Mouse (Mus musculus): ENCODE data around the gene Snrnp70.
"Not testable (repeated sequence)": the region's sequence is repeated elsewhere in the genome, so short reads cannot be mapped to it uniquely, and the experiment has no call there.

Gene Snrnp70

GRCm38 (mm10) chr7:45368178-45368577 lies 27.4 kb downstream of the Snrnp70 start:
- DNase-seq (ENCODE audit: low spot score in 2 of 2), result peak in 1 of 2 experiments; percentile 30

GRCm38 (mm10) chr7:45367020-45367880 lies 28.3 kb downstream of the Snrnp70 start:
- DNase-seq (ENCODE audit: low spot score in 2 of 2), result peak; percentile 98 to 99

- no peak for DNase-seq (ENCODE audit: low spot score in 2 of 2)
Measured at GRCm38 (mm10) chr7:45366652-45367019, 28.9 kb downstream of the Snrnp70 start, which contains the start of gene Ppfia3. Gene Ppfia3, minus strand, starts transcription at chr7:45367019.

DNA sequence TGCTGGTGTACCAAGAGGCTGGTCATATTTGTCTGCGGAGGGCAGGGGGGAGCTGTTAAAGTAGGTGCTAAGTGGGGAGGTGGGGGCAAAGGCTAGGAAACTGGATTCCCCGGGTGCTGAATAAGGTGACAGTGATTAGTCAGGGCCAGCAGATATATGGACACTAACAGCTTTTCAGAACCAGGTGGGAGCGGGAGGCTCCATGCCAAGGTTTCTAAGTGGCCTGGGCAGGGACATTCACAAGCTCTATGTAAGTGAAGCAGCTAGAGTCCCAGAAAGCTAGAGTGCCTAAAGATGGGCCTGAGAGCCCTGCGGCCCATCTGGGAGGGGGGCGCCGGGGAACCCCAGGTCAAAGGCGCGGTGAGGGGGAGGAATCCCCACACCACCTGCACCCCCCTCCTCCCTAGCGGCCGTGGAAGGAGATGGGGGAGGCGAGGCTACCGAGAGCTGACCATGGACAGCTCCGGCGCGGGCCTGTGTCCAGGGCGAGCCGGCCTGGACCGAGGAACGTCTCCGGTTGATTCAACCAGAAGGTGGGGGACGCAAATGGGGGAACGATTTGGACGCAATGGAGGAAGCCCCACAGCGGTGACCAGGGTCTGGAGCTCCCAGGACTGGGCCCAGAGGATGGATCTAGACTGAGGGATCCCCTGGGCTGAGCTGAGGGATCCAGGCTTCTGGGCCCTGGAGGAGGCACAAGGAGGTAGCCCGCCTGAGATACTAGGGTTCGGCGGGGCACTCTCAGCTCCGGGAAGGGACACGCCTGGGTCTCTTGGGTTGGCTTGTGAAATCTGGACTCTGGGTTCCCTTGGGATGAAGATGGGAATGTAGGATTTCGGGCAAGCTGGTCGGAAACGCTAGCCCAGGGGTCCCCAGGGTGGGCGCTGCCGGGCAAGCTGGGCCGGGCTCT lies 29.5 kb downstream of the Snrnp70 start:
- DNase-seq (ENCODE audit: low spot score in 2 of 2), result no peak

DNA sequence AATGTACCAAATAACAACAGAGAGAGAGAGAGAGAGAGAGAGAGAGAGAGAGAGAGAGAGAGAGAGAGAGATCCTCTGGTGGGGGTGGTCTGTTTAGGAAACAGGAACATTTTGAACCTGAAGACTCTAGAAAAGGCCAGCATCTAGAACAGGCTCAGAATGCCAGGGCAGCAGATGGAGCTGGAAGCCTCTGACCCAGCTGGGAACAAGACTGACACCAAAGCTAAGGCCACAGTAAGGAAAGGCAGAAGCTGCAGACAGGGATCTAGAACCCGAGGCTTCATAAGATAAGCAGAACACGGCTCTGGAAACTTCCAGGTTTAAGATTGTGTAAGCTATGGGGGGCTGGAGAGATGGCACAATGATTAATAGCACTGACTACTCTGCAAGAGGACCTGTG lies 31.6 kb downstream of the Snrnp70 start:
- DNase-seq (ENCODE audit: low spot score in 2 of 2), result no peak

DNA sequence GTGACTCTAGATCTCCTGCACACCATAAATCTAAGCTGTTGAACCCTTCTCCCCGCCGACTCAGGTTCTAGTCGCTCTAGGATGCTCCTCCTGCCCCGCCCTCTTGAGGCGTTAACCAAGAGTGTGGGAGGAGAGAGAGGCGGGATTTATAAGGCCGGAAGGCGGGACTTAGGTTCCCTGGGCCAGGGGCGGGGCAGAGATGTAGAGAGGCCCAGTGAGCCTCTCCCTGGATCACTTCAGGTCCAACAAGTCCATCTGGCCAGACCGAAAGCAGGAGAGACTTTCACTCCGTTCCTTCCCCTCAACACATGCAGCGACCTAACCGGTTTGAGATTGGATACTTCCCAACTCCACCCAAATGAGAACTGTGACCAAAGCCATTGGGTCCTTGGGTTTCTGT lies 32.7 kb downstream of the Snrnp70 start:
- peak; percentile 41 for DNase-seq (ENCODE audit: low spot score in 2 of 2)

- DNase-seq (ENCODE audit: low spot score in 2 of 2), result peak; percentile 79 to 82
Measured at GRCm38 (mm10) chr7:45361243-45361804, 34.2 kb downstream of the Snrnp70 start.

DNA sequence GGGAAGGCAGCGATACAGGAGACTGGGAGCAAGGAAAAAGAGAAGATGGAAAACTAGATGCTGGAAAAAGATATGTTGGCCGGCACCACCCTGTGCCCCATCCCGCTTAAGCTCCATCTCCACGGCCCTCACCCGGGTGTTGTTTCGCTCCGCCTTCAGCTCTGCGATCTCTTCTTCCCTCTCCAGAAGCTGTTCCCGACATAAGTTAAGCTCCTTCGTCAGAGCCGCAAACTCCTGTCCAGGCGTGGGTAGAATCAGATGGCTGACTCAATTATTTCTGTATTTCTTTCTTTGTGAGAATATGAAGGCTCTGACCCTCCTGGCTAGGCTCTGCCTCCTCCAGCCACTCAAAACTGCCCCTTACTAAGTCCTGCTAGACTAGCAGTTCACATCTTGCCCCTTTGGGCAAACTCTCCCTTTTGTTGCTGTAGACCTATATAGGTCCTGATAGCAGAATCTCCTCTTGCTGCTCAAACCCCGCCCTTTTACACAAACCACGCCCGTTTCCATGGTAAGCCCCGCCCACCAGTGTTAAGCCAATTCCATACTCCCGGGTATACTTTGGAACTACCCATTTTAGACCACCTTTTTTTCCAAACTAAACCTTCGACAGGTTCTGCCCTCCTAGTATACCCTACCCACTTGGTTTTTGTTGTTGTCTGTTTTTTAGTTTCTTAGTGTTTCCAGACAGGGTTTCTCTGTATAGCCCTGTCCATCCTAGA lies 35.0 kb downstream of the Snrnp70 start:
- peak; percentile 34 to 48 for DNase-seq (ENCODE audit: low spot score in 2 of 2)

DNA sequence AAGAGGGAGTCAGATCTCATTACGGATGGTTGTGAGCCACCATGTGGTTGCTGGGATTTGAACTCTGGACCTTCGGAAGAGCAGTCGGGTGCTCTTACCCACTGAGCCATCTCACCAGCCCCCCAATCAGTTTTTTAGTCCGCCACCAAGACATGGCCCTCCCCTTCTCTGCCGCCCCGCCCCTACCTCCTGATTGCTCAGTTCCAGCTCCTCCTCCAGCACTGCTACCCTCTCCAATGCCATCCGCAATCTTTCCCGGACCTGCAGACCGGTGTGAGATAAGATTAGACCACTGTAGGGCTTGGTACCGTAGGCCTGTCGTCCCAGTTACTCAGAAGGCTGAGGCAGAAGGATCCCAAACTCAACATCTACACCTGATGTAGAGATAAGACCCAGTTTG lies 36.5 kb downstream of the Snrnp70 start:
- not testable (repeated sequence) for DNase-seq (ENCODE audit: low spot score in 2 of 2)

DNA sequence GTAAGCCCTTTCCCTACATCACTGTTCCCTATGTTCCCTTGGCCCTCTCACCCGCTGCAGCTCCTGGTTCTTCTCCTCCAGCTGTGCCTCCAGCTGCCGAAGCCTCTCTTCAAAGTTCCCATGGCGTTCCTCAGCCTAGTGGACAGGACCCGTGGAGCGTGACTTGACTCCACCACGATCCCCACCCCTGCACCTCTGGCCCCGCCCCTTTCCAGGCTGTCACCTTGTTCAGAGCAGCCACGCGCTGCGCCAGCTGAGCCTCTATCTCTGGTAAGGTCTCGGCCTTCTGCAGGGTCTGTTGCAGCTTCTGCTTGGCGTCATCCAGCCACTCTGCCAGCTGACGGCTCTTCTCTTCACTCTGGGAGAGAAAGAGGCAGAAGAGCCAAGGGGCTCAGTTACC lies 39.5 kb downstream of the Snrnp70 start:
- DNase-seq (ENCODE audit: low spot score in 2 of 2), result no peak

DNA sequence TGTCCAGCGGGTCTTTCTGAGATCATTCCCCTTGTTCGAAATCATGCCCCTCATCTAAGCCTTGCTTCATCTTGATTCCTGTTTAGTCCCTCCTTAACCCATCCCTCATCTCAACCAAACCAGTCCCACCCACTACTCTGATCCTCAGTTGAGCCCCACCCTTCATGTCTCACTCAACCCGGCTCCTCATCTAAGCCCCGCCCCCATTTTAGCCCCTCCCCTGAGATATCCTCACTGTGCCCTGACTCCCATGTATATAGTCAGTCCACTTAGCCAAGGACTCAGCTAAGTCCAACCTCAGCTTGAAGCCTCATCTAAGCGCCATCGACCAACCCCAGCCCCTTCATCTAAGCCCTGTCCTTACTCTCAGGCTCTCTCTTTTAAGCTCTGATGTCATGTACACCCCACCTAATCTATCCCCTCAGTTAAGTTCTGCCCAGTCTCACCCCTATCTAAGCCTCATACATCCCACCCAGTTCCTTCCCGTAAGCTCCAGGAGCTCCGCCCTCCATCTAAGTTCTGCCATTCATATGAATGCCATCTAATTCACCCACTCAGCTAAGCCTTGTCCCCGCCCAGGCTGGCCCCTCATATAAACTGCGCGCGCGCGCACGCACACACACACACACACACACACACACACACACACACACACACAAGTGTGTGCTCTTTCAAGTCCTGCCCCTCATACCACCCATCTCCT lies 40.1 kb downstream of the Snrnp70 start:
- no peak for DNase-seq (ENCODE audit: low spot score in 2 of 2)

- no peak for DNase-seq (ENCODE audit: low spot score in 2 of 2)
Measured at GRCm38 (mm10) chr7:45353041-45353440, 42.5 kb downstream of the Snrnp70 start.

DNA sequence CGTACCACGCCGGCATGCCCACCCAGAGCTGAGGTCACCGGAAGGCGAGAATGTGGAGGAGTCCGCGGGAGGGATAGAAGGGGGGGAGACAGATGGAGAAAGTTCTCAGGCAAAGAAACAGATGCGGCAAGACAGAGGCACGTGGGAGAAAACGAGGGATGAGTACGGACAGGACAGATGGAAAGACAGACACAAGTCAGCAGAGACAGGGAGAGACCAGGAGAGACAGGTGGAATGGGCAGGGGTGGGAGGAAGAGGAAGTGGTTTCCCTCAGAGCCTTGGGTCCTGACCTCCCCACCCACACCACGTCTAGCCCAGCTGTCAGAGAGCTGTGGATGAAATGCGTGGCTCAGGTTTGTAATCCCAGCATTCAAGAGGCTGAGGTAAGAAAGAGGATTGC lies 48.6 kb downstream of the Snrnp70 start:
- peak in 1 of 2 experiments; percentile 35 for DNase-seq (ENCODE audit: low spot score in 2 of 2)

GRCm38 (mm10) chr7:45343543-45343942 lies 52.0 kb downstream of the Snrnp70 start:
- no peak for DNase-seq (ENCODE audit: low spot score in 2 of 2)

- DNase-seq (ENCODE audit: low spot score in 2 of 2), result no peak
Measured at GRCm38 (mm10) chr7:45342081-45342480, 53.5 kb downstream of the Snrnp70 start.

DNA sequence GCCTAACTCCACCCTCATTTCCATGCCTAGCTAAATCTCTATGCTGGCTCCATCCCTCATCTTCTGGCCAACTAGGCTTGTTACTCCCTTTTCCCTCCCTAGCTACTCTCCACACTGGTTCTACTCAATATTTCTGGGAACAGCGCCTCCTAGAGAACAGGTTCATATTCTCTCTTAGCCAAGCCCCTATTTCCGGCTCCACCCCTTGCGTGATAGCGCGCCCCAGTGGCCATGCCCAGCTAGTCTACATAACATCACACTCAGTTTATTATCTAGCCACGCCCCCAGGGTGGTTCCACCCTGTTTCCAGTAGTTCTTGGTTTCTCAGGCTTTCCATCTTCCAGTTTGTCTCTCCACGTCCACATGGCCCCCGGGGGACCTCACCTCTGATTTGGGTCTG lies 54.2 kb downstream of the Snrnp70 start:
- DNase-seq (ENCODE audit: low spot score in 2 of 2), result peak; percentile 75 to 82

DNA sequence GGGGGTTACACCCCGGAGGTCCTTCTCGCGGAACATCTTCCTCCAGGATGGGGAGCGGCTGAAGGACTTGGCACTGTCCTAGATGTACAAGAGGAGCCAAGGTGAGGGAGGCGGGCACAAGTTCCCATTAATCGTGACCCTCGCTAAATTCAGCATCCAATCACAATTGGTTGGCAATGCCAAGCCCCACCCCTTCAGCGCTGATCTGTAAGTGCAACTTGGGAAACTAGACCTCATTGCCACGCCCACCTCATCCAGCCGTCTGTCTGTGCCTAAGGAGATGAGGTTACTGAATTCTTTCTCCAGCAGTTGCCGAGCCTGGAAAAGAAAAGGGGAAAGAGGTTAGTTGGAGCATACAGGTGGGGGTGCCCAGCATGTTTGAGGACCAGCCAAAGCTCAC lies 54.9 kb downstream of the Snrnp70 start:
- no peak for DNase-seq (ENCODE audit: low spot score in 2 of 2)

DNA sequence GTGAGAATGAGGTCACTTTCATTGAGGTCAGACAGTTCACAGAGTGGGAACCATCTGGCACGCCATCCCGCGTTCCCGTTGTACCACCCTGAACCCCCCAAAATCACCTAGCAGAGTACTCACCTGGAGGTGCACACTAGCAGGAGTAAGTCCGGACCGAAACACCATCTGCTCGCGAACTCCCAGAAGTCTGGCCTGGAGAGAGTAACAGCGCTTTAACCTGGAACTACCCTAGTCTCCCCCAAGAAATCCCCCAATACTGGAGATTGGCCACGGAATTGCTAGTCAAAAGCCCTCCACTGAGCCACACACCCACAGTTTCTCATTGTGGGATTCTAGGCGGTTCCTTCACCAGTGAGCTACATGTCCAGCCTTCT lies 55.5 kb downstream of the Snrnp70 start:
- no peak for DNase-seq (ENCODE audit: low spot score in 2 of 2)

DNA sequence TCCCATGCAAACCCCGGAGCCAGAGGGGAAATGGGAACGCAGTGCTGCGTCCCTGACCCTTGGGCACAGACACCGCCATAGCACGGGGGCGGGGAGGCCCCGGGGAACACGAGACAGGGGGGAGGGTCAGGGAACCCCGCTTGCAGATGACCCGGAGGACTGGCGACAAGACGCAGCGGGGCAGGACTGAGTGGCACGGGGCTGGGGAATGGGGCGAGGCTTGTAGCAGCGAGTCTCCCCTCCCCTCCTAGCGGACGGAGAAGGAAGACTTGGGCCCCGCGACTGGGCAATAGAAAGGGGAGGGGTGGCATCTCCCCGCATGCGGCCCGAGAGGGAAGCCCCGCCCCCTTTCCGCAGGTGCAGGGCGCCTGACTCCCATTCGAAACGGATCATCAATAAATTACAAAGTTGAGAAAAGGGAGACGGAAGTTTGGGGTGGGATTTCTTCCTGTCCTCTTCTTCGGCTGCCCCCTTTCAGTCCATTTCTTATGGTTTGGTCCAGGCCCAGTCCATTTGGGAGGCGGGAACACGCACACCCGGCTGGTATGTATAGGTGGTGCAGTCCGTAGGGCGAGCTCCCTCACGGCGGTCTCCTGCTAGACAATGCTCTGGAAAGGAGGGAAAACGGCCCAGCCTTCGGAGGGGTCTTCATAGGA lies 56.0 kb downstream of the Snrnp70 start:
- peak; percentile 39 to 54 for DNase-seq (ENCODE audit: low spot score in 2 of 2)

GRCm38 (mm10) chr7:45338161-45338911 lies 57.2 kb downstream of the Snrnp70 start:
- peak; percentile 45 to 47 for DNase-seq (ENCODE audit: low spot score in 2 of 2)

Measured in right cerebral cortex, adult 2 months (tissue).